Mouse (Mus musculus) MEL (cell line): ENCODE results near the gene Fbxl7. TPM values are rescaled to one million over a fixed set of nuclear protein-coding genes. Genes with fewer than 3 reads are reported as not detected.

Experiments
- DNase-seq: peaks from one replicate; pipeline ENCODE4 v3.0.0; 2011; ENCODE audit warnings: low read depth, low spot score
- H3K27ac ChIP-seq: 2 replicates; pipeline ENCODE4 v1.5.1; 2012; ENCODE audit warnings: low read depth, mild to moderate bottlenecking, control low read depth, low read length, moderate library complexity; ENCODE audit not compliant: control insufficient read depth
- H3K27me3 ChIP-seq, 2 experiments: fragments of 150-350 bp in 1 of 2; sonication (generic) in 1 of 2; 2 replicates each; pipeline ENCODE4 v1.6.1; 2012; ENCODE audit warnings: low read length in 2 of 2, mild to moderate bottlenecking in 2 of 2, improper control_type of control experiment in 1 of 2, moderate library complexity in 1 of 2; ENCODE audit not compliant: insufficient read depth in 2 of 2, control insufficient read depth in 1 of 2
- H3K36me3 ChIP-seq, 2 experiments: 2 replicates each; pipeline ENCODE4 v1.6.1; 2012 to 2014; ENCODE audit warnings: low read length in 2 of 2, improper control_type of control experiment in 1 of 2, inconsistent platforms in 1 of 2, mild to moderate bottlenecking in 1 of 2; ENCODE audit not compliant: insufficient read depth in 2 of 2, control insufficient read depth in 1 of 2
- H3K4me1 ChIP-seq, 2 experiments: fragments of 150-350 bp in 1 of 2; sonication (generic) in 1 of 2; 2 replicates each; pipeline ENCODE4 v1.6.1; 2012; ENCODE audit warnings: low read length in 2 of 2, improper control_type of control experiment in 1 of 2, mild to moderate bottlenecking in 1 of 2; ENCODE audit not compliant: insufficient read depth in 2 of 2, control insufficient read depth in 1 of 2
- H3K4me3 ChIP-seq, 2 experiments: fragments of 150-350 bp in 1 of 2; sonication (generic) in 1 of 2; 2 replicates each; pipeline ENCODE4 v1.5.1; 2012; ENCODE audit warnings: low read depth in 2 of 2, low read length in 2 of 2, mild to moderate bottlenecking in 2 of 2, moderate library complexity in 2 of 2, control low read depth in 1 of 2, improper control_type of control experiment in 1 of 2; ENCODE audit not compliant: control insufficient read depth in 1 of 2, insufficient read depth in 1 of 2
- H3K79me2 ChIP-seq: 2 replicates; pipeline ENCODE4 v1.6.1; 2012; ENCODE audit warnings: mild to moderate bottlenecking, low read length, moderate library complexity; ENCODE audit not compliant: control insufficient read depth, poor library complexity, insufficient read depth
- H3K9ac ChIP-seq: 2 replicates; pipeline ENCODE4 v1.6.1; 2012; ENCODE audit warnings: low read depth, mild to moderate bottlenecking, control low read depth, low read length, moderate library complexity; ENCODE audit not compliant: control insufficient read depth, poor library complexity, severe bottlenecking
- H3K9me3 ChIP-seq: fragments of 150-350 bp; sonication (generic); replicated peaks from 2 replicates; pipeline ENCODE4 v1.6.1; 2012; ENCODE audit warnings: mild to moderate bottlenecking, low read length, improper control_type of control experiment, moderate library complexity; ENCODE audit not compliant: insufficient read depth
- BHLHE40 ChIP-seq: IDR thresholded peaks from 2 replicates; pipeline ENCODE4 v1.6.1; 2012; ENCODE audit warnings: low read depth, mild to moderate bottlenecking, inconsistent platforms, low read length, improper control_type of control experiment, borderline replicate concordance
- CHD2 ChIP-seq: IDR thresholded peaks from 2 replicates; pipeline ENCODE4 v1.6.1; 2011; ENCODE audit warnings: low read length, improper control_type of control experiment
- CTCF ChIP-seq, 3 experiments: IDR thresholded peaks in 2 of 3; conservative IDR thresholded peaks in 1 of 3; 2 replicates each; pipeline ENCODE4 v1.5.1; 2011 to 2012; ENCODE audit warnings: low read length in 3 of 3, low read depth in 2 of 3, mild to moderate bottlenecking in 2 of 3, improper control_type of control experiment in 1 of 3, inconsistent platforms in 1 of 3, mixed read lengths in 1 of 3, moderate library complexity in 1 of 3; ENCODE audit not compliant: control insufficient read depth in 1 of 3, insufficient read depth in 1 of 3, poor library complexity in 1 of 3, severe bottlenecking in 1 of 3
- ELF1 ChIP-seq: IDR thresholded peaks from 2 replicates; pipeline ENCODE4 v1.6.1; 2014; ENCODE audit warnings: low read depth, mild to moderate bottlenecking, inconsistent platforms, low read length, improper control_type of control experiment, moderate library complexity
- EP300 ChIP-seq, 2 experiments: IDR thresholded peaks; 2 replicates each; pipeline ENCODE4 v1.6.1; 2011; ENCODE audit warnings: improper control_type of control experiment in 2 of 2, low read length in 2 of 2, low read depth in 1 of 2, mild to moderate bottlenecking in 1 of 2
- HCFC1 ChIP-seq: IDR thresholded peaks from 2 replicates; pipeline ENCODE4 v1.6.1; 2012; ENCODE audit warnings: low read depth, mild to moderate bottlenecking, inconsistent platforms, low read length, improper control_type of control experiment, moderate library complexity
- KAT2A ChIP-seq: conservative IDR thresholded peaks from 2 replicates; pipeline ENCODE4 v1.6.1; 2012; ENCODE audit warnings: low read depth, low read length, improper control_type of control experiment, inconsistent platforms
- MAZ ChIP-seq: IDR thresholded peaks from 2 replicates; pipeline ENCODE4 v1.6.1; 2012; ENCODE audit warnings: low read depth, mild to moderate bottlenecking, inconsistent platforms, low read length, improper control_type of control experiment
- MEF2A ChIP-seq: IDR thresholded peaks from 2 replicates; pipeline ENCODE4 v1.6.1; 2014; ENCODE audit warnings: low read depth, mild to moderate bottlenecking, inconsistent platforms, low read length, improper control_type of control experiment; ENCODE audit not compliant: poor library complexity, insufficient replicate concordance, severe bottlenecking; ENCODE audit errors: extremely low read depth
- NRF1 ChIP-seq: IDR thresholded peaks from 2 replicates; pipeline ENCODE4 v1.6.1; 2014; ENCODE audit warnings: low read depth, mild to moderate bottlenecking, inconsistent platforms, low read length, improper control_type of control experiment, moderate library complexity; ENCODE audit not compliant: poor library complexity, insufficient read depth, severe bottlenecking
- POLR2AphosphoS2 ChIP-seq: IDR thresholded peaks from 2 replicates; pipeline ENCODE4 v1.6.1; 2011; ENCODE audit warnings: low read length, improper control_type of control experiment
- RCOR1 ChIP-seq: IDR thresholded peaks from 2 replicates; pipeline ENCODE4 v1.6.1; 2012; ENCODE audit warnings: low read depth, mild to moderate bottlenecking, inconsistent platforms, low read length, improper control_type of control experiment
- SMC3 ChIP-seq: IDR thresholded peaks from 2 replicates; pipeline ENCODE4 v1.6.1; 2011; ENCODE audit warnings: low read depth, low read length, improper control_type of control experiment
- TAL1 ChIP-seq: IDR thresholded peaks from 2 replicates; pipeline ENCODE4 v1.6.1; 2012; ENCODE audit warnings: mild to moderate bottlenecking, inconsistent platforms, low read length, moderate library complexity, mixed read lengths
- UBTF ChIP-seq: IDR thresholded peaks from 2 replicates; pipeline ENCODE4 v1.6.1; 2012; ENCODE audit warnings: low read depth, mild to moderate bottlenecking, inconsistent platforms, low read length, improper control_type of control experiment, moderate library complexity, borderline replicate concordance; ENCODE audit not compliant: insufficient read depth
- ZC3H11A ChIP-seq: IDR thresholded peaks from 2 replicates; pipeline ENCODE4 v1.6.1; 2012; ENCODE audit warnings: low read depth, mild to moderate bottlenecking, inconsistent platforms, low read length, improper control_type of control experiment
- ZKSCAN1 ChIP-seq: IDR thresholded peaks from 2 replicates; pipeline ENCODE4 v1.6.1; 2012; ENCODE audit warnings: low read depth, mild to moderate bottlenecking, inconsistent platforms, low read length, improper control_type of control experiment, moderate library complexity
- ZMIZ1 ChIP-seq: IDR thresholded peaks from 2 replicates; pipeline ENCODE4 v1.6.1; 2012; ENCODE audit warnings: low read depth, mild to moderate bottlenecking, inconsistent platforms, low read length, improper control_type of control experiment, moderate library complexity
- ZNF384 ChIP-seq: IDR thresholded peaks from 2 replicates; pipeline ENCODE4 v1.6.1; 2012; ENCODE audit warnings: low read depth, mild to moderate bottlenecking, inconsistent platforms, low read length, improper control_type of control experiment
- polyA plus RNA-seq, 2 experiments: library from polyadenylated mRNA; stranded (reverse) in 1 of 2; unstranded in 1 of 2; fragments of >175 nt in 1 of 2; fragments of >200 nt in 1 of 2; gene quantifications; 2 replicates each; pipeline versions ENCODE4 v1.2.1 to v1.2.4; 2012; ENCODE audit warnings: low replicate concordance in 2 of 2, low read depth in 1 of 2; ENCODE audit not compliant: insufficient read length in 2 of 2, insufficient read depth in 1 of 2, missing spikeins in 1 of 2
- total RNA-seq: library from RNA; depleted of rRNA; stranded (reverse); fragments of 300-350 nt; gene quantifications from 2 replicates; pipeline ENCODE4 v1.2.3, GENCODE M21; 2012

Gene Fbxl7
- total and polyA plus RNA-seq, 3 experiments, result not detected

GRCm38 (mm10) chr15:26875687-26876086, 19.7 kb downstream of the Fbxl7 start:
- no peak overlapping the region for H3K9ac ChIP-seq
- no peak overlapping the region for H3K27ac ChIP-seq
- no peaks in the 10 kb centered on the region for H3K79me2 ChIP-seq
- no peaks in the 10 kb centered on the region for H3K27me3 ChIP-seq
- no peak for TF ChIP-seq MEF2A
- TF ChIP-seq SMC3, result no peak
- no peak for TF ChIP-seq MAZ
- no peaks in the 10 kb centered on the region for H3K4me1 ChIP-seq
- H3K9me3 ChIP-seq, result no peaks in the 10 kb centered on the region
- no peak overlapping the region for H3K4me3 ChIP-seq
- no peaks in the 10 kb centered on the region for H3K36me3 ChIP-seq
- no peak for DNase-seq

GRCm38 (mm10) chr15:26872234-26872633, 23.1 kb downstream of the Fbxl7 start:
- Histone ChIP-seq H3K4me1 (no peaks in the 10 kb centered on the region), H3K9me3 (no peaks in the 10 kb centered on the region)
- no peak for TF ChIP-seq TAL1
- TF ChIP-seq CHD2, result no peak
- no peak for TF ChIP-seq MAZ
- no peak for TF ChIP-seq ELF1
- no peak for TF ChIP-seq ZNF384
- TF ChIP-seq EP300 (IDR thresholded peaks at IDR 0.05; ENCODE audit: low read depth in 1 of 2, low read length in 2 of 2), result no peak
- no peak for TF ChIP-seq ZKSCAN1
- TF ChIP-seq CTCF (IDR thresholded peaks at IDR 0.05 in 2 of 3, conservative IDR thresholded peaks at IDR 0.05 in 1 of 3; ENCODE audit: control insufficient read depth in 1 of 3, insufficient read depth in 1 of 3, low read depth in 2 of 3, low read length in 3 of 3, poor library complexity in 1 of 3, severe bottlenecking in 1 of 3), result no peak
- no peak for TF ChIP-seq ZMIZ1
- TF ChIP-seq RCOR1, result no peak
- TF ChIP-seq BHLHE40, result no peak
- no peak for TF ChIP-seq NRF1
- TF ChIP-seq UBTF, result no peak
- TF ChIP-seq POLR2AphosphoS2, result no peak
- no peak for TF ChIP-seq HCFC1
- no peak for TF ChIP-seq ZC3H11A
- TF ChIP-seq KAT2A, result no peak
- TF ChIP-seq SMC3, result no peak
- TF ChIP-seq, all 39 proteins: peak for 0
- Histone ChIP-seq H3K79me2 (no peaks in the 10 kb centered on the region), H3K27me3 (no peaks in the 10 kb centered on the region), H3K27ac (no peak overlapping the region), H3K4me3 (no peak overlapping the region), H3K9ac (no peak overlapping the region), H3K36me3 (no peaks in the 10 kb centered on the region)
- no peak for DNase-seq
